Mouse (Mus musculus) c-Kit-positive CD71-positive TER-119-negative erythroid progenitor cells, embryonic 14.5 days (primary cell): ENCODE measurements around the gene Hectd4.
"Not testable (repeated sequence)": the region's sequence is repeated elsewhere in the genome, so short reads cannot be mapped to it uniquely, and the experiment has no call there.

Experiments used
- DNase-seq: peaks from one replicate; pipeline ENCODE4 v3.0.0-alpha.2; 2013; ENCODE audit warnings: low read depth

The Hectd4 gene

GRCm38 (mm10) chr5:121219980-121220731 is at the start of gene Hectd4:
TSS of gene Hectd4 (plus strand) at chr5:121220219.
- DNase-seq = peak; percentile 93

DNA sequence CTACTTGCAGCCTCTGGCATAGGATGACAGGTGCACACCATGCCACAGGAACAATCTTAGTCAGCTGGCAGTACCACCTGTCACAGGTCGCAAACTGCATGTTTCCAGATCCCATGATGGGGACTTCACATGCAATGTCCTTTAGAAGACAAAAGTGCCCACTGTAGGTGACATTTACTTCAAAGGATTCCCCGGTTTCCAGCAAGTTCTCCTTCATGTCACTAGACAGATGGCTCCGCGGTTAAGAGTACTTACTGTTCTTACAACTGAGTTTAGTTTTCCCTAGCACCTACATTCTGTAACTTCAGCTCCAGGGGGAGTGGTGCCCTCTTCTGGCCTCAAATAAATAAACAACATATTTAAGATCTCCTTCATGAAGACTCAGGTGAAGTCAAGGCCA is 47.2 kb upstream of the Hectd4 start:
- DNase-seq = no peak

DNA sequence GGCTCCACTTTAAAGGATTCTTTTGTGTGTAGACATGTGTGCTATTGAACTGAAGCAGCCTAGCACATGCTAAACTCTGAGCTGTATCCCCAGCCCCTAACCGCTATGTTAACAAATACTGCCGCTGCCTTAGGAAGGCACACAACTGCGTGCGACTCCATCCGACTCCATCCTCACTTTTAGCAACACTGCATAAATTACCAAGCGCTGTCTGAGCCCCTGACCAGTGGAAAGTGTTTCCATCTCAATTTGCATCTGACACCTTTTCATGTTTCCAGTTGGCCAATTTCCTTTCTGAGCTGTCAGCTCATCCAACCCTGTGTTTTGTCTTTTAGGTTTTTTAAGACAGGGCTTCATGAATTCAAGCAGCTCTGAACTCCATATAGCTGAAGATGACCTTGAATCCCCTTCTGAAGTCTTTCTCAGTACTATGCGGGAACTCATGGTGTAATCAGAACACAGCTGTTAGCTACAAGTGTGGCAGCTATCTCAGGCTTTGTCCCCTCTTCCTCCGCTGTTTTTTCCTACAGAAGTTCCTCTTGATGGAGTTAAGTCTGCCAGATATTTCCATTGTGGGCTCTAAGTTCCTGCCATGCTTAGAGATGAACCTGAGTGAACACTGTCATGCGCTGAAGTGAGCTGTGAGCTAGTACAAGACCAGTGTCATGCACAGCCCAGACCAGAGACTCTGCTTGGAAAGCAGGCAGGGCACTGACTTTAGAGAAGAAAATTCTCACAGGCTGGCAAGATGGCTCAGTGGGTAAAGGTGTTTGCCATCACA is 40.8 kb upstream of the Hectd4 start:
- no peak for DNase-seq

GRCm38 (mm10) chr5:121183269-121183668 is 36.8 kb upstream of the Hectd4 start:
- DNase-seq = no peak

- no peak for DNase-seq
Observed at GRCm38 (mm10) chr5:121184375-121184774, 35.6 kb upstream of the Hectd4 start.

DNA sequence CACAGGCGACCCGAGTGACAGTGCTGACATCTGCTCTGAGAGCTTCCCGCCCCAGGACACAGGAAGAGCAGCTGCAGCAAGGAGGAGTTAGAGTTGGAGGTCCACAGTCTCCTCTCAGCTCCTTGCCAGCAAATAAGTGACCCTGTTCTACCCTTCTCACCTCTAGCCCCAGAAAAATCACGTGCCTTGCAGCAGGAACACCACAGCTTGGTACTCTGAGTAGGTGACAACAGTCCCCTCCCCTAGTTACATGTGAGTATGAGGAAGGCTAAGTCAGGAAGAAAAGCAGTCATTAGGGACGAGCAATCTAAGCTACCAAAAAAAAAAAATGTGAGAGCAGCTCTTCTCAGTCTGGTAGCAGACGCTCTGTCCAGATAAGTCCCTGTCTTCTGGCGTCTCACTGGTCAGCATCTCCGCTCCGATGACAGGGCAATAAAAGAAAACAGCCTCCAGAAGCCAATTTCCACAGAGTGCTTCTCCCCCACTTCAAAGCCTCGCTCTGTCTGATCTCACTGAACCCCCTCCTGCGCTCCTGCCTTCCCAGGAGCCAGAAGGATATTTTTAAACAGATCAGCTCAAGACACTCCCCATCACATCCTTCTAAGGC is 35.0 kb upstream of the Hectd4 start:
- no peak for DNase-seq

GRCm38 (mm10) chr5:121187580-121188001 is 32.4 kb upstream of the Hectd4 start:
- no peak for DNase-seq

DNA sequence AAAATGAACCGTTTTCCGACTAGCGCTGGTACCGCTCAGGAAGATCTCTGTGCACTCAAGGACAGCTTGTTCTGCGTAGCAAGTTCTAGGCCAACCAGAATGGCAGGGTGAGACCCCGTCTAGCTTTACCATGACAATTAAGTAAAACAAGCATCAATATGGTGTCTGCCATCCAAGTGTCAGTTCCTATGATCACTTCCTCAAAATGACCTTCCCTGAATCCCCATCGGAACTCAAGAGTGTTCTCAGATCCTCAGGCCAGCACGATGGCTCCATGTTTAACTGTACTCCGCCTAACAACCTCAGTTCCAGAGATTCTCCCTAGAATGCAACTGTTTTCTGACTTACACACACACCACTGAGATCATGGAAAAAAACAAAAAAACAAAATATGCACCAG is 31.8 kb upstream of the Hectd4 start:
- no peak for DNase-seq

GRCm38 (mm10) chr5:121189182-121189581 is 30.8 kb upstream of the Hectd4 start:
- no peak for DNase-seq

DNA sequence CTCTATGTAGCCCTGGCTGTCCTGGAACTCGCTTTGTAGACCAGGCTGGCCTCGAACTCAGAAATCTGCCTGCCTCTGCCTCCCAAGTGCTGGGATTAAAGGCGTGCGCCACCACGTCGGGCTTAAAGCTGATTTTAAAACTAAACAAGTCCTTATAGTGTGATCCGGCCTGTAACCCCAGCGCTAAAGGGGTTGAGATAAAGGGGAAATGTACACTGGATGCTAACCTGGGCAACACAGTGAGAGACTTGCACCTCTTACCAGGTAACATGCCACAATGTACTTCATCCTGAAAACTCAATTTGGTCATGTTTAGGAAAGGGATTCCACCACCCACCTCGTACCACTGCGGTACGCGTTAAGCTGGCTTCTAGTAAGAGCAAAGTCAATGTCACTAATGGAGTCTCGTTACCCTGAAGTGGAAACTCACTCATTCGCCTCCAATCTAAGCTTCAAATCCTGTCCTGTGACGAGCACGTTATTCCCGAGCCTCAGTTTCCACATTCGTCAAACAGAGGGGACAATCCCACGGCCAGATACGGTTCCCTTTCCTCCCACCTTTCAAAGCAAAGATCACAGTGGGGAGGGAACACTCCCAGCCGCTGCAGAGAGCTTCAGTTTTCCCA is 29.7 kb upstream of the Hectd4 start:
- DNase-seq = no peak

DNA sequence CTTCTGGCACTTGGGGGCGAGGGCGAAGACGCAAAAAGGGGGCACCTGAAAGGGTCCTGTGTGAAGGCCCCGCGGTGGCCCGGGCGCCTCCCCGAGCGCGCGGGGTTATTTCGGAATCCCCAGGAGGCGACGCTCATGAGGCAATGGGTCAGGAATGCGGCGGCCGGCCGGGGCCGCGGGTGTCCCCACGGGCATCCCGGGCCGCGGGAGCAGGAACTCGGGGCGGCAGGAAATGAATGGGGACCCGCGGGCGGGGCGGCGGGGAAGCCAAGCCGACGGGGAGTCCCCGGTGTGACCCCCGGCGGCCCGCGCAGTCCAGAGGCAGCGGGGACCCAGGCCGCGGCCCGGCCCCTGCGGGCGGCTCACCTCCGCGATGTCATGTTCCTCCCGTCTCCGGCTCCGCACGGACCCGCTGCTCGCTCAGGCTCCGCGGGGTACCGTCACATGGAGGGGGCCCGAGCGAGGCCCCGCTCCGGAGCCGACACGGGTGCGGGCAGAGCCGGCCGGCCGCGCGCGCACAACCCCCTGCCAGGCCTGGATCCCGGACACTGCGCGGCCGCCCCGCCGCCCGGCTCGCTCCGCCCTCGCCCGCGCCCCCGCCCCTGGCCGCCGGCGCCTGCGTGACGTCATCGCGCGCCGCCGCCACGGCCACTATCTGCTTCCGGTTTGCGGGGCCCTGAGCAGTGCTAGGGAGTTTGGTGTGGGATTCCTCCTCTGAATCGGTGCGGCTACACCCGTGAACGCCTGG is 29.0 kb upstream of the Hectd4 start, which contains the start of gene Ptpn11:
Ptpn11 (minus strand) TSS at position 562 of the 748 bp plus-strand sequence.
- DNase-seq = no peak

DNA sequence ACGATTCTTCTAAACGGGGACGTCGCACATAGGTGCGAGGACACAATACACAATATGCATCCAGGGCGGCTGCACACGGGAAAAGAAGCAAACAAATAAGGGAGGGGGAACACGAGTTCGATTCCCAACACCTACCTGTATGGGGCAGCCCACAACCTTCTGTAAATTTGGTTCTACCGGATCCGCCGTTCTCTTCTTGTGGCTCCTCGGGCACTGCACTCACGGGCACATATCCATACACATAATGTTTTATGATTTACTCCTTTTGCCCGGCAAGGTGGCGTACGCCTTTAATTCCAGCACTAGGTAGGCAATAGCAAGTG is 28.5 kb upstream of the Hectd4 start:
- no peak for DNase-seq

- no peak for DNase-seq
Observed at GRCm38 (mm10) chr5:121194173-121194572, 25.8 kb upstream of the Hectd4 start.

DNA sequence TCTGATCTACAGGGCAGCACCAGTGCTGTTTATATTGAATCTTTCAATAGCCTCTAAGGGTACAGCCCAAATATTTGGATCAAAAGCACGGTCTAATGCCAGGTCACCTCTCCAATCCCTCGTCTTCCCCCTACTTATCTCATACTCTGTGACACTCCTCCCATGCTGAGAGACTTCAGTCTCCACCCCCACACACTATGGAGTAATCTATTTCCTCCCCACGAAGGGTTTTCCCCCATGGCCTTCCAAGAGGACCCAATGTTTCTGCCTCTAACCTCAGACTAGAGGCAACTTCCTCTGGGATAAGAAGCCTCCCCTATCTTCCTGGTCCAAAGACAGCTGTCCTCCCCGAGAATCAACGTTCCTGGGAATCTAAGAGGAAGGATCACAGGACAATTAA is 23.3 kb upstream of the Hectd4 start:
- DNase-seq = no peak

DNA sequence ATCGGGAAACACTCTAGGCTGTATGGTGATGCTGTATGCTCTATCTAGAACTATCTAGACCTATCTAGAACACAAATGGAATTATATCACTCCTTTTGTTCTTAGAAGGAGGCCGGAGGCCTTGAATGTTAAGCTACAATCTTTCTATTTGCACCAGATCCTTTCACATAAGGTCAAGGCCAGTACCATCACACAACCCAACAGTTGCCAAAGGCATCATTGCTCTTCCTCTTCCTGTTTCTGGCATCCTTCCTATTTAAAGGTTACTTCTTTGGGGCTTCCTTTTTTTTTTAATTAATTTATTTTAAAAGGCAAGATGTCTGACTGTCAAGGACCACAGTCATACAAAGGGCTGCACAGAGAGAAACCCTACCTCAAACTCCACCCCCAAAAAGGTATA is 22.7 kb upstream of the Hectd4 start:
- DNase-seq = no peak

DNA sequence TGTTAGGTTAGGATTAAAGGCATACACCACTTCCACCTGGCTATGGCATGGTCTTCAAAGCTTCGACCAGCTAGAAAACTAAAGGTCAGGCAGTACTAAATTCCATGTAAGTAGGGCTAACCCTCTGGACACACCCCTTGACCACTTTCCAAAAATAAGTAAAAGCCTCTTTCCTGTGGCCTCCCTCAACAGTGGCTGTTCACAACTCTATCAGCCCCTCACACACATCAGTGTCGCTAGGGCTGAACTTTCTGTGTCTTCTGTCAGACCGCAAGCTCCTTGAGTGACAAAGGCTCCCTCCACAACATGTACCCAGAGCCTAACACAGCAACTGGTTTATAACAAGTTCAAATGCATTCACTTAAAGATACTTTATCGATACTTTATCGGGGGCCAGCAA is 21.6 kb upstream of the Hectd4 start:
- no peak for DNase-seq

- DNase-seq = peak; percentile 85
Observed at GRCm38 (mm10) chr5:121201739-121202138, 18.3 kb upstream of the Hectd4 start.

GRCm38 (mm10) chr5:121202467-121202866 is 17.6 kb upstream of the Hectd4 start:
- no peak for DNase-seq

DNA sequence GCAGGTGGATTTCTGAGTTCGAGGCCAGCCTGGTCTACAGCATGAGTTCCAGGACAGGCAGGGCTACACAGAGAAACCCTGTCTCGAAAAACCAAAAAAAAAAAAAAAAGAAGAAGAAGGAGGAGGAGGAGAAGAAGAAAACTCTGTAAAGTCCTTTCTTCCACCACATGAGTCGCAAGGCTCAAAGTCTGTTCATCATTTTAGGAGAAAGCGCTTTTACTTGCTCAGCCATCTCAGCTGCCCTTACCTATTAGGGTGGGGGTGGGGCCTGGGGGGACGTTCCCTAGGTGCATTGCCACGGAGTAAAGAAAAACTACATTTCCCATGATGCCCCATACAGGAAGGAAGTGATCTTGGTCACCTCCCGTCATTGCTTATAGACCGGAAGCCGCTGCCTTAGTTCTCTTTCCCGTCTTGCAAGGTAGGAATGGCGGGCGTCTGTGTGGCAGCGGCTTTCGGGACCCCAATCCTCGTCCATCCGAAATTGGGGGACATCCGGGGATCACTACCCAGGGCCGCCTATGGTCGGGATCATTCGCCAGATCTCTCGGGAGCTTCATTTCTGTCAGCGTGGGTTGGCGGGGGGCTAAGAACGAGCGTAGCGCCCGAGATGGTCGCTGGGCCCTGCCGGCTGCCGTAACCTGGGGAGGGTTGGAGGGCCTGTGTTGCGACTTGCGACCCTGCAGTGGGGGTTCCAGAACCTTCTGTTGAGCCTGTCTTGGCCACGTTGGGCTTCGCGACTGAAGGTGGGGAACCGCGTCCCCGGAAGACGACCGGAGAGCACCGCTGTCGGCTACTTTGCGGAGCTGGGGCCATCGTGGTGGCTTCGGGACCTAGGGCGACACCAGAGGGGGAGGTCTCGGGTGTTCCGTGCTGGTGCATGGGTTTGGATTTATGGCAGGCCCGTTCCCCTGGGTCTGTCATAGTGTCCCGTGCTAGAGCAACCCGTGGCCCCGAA is 15.6 kb upstream of the Hectd4 start, which contains the start of gene Rpl6:
Rpl6 (plus strand) TSS at position 350 of the 958 bp plus-strand sequence.
- peak; percentile 74 for DNase-seq

GRCm38 (mm10) chr5:121205537-121206130 is 14.4 kb upstream of the Hectd4 start:
- DNase-seq = not testable (repeated sequence)
